Mouse (Mus musculus): ENCODE results near the gene Gm47283. TPM values are rescaled to one million over a fixed set of nuclear protein-coding genes. Genes with fewer than 3 reads are reported as not detected.
"Not testable (repeated sequence)": the region's sequence is repeated elsewhere in the genome, so short reads cannot be mapped to it uniquely, and the experiment has no call there.

The Gm47283 gene
- polyA plus RNA-seq, 1 experiment from 2014 or later: not detected

- H3K4me1 ChIP-seq; H3K9ac ChIP-seq; H3K4me3 ChIP-seq; H3K27ac ChIP-seq; H3K4me2 ChIP-seq; H3K27me3 ChIP-seq (replicated peaks): not testable (repeated sequence)
- WGBS (ENCODE audit: insufficient replicate concordance): 83% methylated on average over 49 of the region's 49 CpGs
- Histone ChIP-seq H3K9me3 (replicated peaks) (peaks cover 56% of the 10 kb centered on the region), H3K36me3 (peaks cover 58% of the 10 kb centered on the region)
- ATAC-seq: 0 out of 2 replicates have a peak, but pooled peaks have one; percentile 5
These were observed 42.1 kb upstream of the Gm47283 start for GRCm38 (mm10) chrY:90742261-90743052.

DNA sequence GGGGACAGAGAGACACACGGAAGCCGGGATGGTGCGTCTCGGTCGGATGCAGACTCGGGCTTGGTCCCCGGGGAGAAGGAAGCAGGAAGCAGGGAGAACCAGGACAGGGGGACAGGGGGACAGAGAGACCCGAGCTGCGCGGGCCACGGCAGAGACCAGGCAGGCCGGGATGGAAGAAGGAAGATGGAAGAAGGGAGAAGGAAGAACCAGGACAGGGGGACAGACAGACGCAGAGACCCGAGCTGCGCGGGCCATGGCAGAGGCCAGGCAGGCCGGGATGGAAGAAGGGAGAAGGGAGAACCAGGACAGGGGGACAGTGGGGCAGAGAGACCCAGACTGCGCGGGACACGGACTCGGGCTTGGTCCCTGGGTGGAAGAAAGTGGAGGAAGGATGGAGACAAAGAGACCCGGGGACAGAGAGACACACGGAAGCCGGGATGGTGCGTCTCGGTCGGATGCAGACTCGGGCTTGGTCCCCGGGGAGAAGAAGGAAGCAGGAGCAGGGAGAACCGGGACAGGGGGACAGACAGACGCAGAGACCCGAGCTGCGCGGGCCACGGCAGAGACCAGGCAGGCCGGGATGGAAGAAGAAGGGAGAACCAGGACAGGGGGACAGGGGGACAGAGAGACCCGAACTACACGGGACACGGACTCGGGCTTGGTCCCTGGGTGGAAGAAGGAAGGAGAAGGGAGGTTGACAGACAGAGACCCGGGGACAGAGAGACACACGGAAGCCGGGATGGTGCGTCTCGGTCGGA is 41.3 kb upstream of the Gm47283 start:
- H3K4me3 ChIP-seq; H3K9ac ChIP-seq; H3K27me3 ChIP-seq (replicated peaks); H3K4me2 ChIP-seq; H3K27ac ChIP-seq; ATAC-seq; H3K4me1 ChIP-seq: not testable (repeated sequence)
- WGBS (ENCODE audit: insufficient replicate concordance): 74% methylated on average over 42 of the region's 46 CpGs
- peaks cover 58% of the 10 kb centered on the region for H3K36me3 ChIP-seq
- peaks cover 56% of the 10 kb centered on the region for H3K9me3 ChIP-seq (replicated peaks)

- Histone ChIP-seq H3K4me1 (no peaks in the 10 kb centered on the region), H3K9me3 (replicated peaks) (peaks cover 53% of the 10 kb centered on the region), H3K4me2 (peak overlapping the region; percentile 47; the same call in 1 of the 2 replicates), H3K9ac (no peak overlapping the region), H3K27me3 (replicated peaks) (no peaks in the 10 kb centered on the region), H3K27ac (no peak overlapping the region), H3K4me3 (no peak overlapping the region), H3K36me3 (peaks cover 55% of the 10 kb centered on the region)
- ATAC-seq: no peak
- WGBS (ENCODE audit: insufficient replicate concordance): 63% methylated on average over 5 of the region's 21 CpGs
These were observed 40.7 kb upstream of the Gm47283 start for GRCm38 (mm10) chrY:90743811-90744220.

- not testable (repeated sequence) for H3K9ac ChIP-seq; H3K27ac ChIP-seq; H3K4me1 ChIP-seq; H3K27me3 ChIP-seq (replicated peaks)
- Histone ChIP-seq H3K36me3 (peaks cover 48% of the 10 kb centered on the region), H3K4me2 (peak overlapping the region; percentile 47), H3K4me3 (peak overlapping the region; percentile 28), H3K9me3 (replicated peaks) (peaks cover 46% of the 10 kb centered on the region)
- ATAC-seq: peak; percentile 85
- WGBS (ENCODE audit: insufficient replicate concordance): 64% methylated on average over 51 of the region's 51 CpGs
These were observed 40.1 kb upstream of the Gm47283 start for GRCm38 (mm10) chrY:90744381-90744981.

GRCm38 (mm10) chrY:90745256-90745655 is 39.3 kb upstream of the Gm47283 start:
- H3K4me1 ChIP-seq; ATAC-seq; H3K9ac ChIP-seq; H3K27ac ChIP-seq; H3K4me2 ChIP-seq; H3K27me3 ChIP-seq (replicated peaks); H3K4me3 ChIP-seq: not testable (repeated sequence)
- WGBS (ENCODE audit: insufficient replicate concordance): 81% methylated on average over 5 of the region's 5 CpGs
- peaks cover 39% of the 10 kb centered on the region for H3K9me3 ChIP-seq (replicated peaks)
- peaks cover 40% of the 10 kb centered on the region for H3K36me3 ChIP-seq

GRCm38 (mm10) chrY:90754721-90755120 is 29.8 kb upstream of the Gm47283 start, which contains the start of gene Gm21860:
Gene Gm21860, minus strand, starts transcription at chrY:90754821.
- not testable (repeated sequence) for H3K36me3 ChIP-seq; H3K9me3 ChIP-seq (replicated peaks); H3K27me3 ChIP-seq (replicated peaks); ATAC-seq; H3K4me3 ChIP-seq; H3K4me1 ChIP-seq; H3K27ac ChIP-seq; H3K9ac ChIP-seq; H3K4me2 ChIP-seq
- WGBS (ENCODE audit: insufficient replicate concordance): no CpG with 5 or more reads among the region's 8 CpGs

DNA sequence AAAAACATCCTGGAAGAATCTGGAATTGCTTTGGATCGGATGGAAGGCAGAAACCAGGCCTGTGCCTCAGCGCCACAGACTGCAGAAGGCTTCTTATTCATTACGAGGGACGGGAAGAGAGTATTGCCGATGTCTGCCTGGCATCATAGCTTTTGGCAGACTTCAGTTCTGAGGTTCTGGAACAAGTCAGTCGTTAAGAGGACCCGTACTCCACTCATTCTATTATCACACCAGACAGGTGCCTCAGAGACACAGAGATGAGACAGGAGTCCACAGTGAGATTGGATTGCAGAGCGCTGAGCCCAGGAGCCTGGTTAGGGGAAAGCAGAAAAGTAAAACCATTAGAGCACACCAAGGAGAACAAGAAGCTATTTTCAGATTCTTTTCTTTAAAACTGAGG is 54.5 kb downstream of the Gm47283 start, which contains the start of gene Gm21748:
Gm21748 (minus strand) TSS at position 101 of the 400 bp plus-strand sequence.
- ATAC-seq; H3K27me3 ChIP-seq (replicated peaks); H3K9me3 ChIP-seq (replicated peaks); H3K4me2 ChIP-seq; H3K27ac ChIP-seq; H3K36me3 ChIP-seq; H3K4me1 ChIP-seq; H3K9ac ChIP-seq; H3K4me3 ChIP-seq: not testable (repeated sequence)
- no CpG with 5 or more reads among the region's 8 CpGs for WGBS (ENCODE audit: insufficient replicate concordance)

Other genes starting within 250 kb of the Gm47283 start
- not detected in 2 replicates for gene Gm21860, start 29.9 kb upstream of the Gm47283 start, polyA plus RNA-seq (2016; fragmentation: Nextera tagmentation; extraction: Ambion mirVana)
- not detected in 2 replicates for gene Gm21748, start 54.4 kb downstream of the Gm47283 start, polyA plus RNA-seq (2016; fragmentation: Nextera tagmentation; extraction: Ambion mirVana)